Mouse (Mus musculus): ENCODE data around the gene Jtb. TPM values are rescaled to one million over a fixed set of nuclear protein-coding genes. Genes with fewer than 3 reads are reported as not detected.
A peak's percentile ranks its signal among the peaks of the same experiment; 100 is the strongest.

The Jtb gene
- total and polyA plus RNA-seq, 3 experiments, result 103 to 107 TPM; not detected in 1

DNA sequence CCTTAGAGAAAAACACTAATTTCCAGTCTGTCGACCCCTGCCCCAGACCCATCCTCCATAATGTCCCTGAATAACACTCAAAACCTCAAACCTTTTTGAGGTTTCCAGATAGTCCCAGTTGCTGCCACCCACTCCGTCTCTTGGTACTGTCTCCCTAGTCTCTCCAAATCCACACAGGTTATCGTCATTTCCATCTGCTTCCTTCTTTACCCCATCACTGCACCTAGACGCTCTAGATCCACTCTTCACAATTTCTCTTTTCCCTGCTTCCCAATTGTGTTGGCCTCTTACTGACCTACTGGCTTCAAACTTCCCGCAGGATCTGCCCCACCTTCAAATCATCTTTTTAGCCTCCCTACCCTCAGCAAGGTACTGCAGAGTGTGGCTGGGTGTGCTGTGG lies 10.3 kb upstream of the Jtb start (continued):
- no peak; the same call in 1 of the 2 replicates for TF ChIP-seq MXI1 (IDR thresholded peaks at IDR 0.05; ENCODE audit: low read depth, low read length)

DNA sequence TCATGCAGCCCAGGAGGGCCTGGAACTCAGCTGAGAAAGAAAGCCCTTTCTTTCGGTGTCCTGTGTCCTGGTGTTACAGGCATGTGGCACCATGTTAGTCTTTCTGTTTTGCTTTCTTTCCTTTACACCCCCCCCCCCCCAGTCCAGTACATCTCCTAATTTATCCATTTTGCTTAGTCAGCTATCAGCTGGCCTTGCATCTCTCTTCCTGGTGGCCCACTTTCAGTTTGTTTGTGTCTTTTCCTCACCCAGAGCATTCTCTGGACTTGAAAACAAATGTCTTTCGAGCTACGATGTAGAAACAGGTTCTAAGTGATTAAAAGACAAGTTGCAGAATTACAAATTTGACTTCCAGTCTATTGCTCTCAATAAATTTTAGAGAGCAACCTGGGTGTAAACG lies 8.9 kb upstream of the Jtb start:
- Histone ChIP-seq H3K27me3 (ENCODE audit: control insufficient read depth in 1 of 2, insufficient read depth in 2 of 2, low read length in 2 of 2) (no peaks in the 10 kb centered on the region), H3K27ac (ENCODE audit: control insufficient read depth, low read depth, low read length) (peak overlapping the region; percentile 32; the same call in 1 of the 2 replicates), H3K9ac (ENCODE audit: control insufficient read depth, low read depth, low read length, poor library complexity, severe bottlenecking) (peak overlapping the region; percentile 42), H3K9me3 (replicated peaks; ENCODE audit: insufficient read depth, low read length) (no peaks in the 10 kb centered on the region), H3K79me2 (ENCODE audit: control insufficient read depth, insufficient read depth, low read length, poor library complexity) (no peaks in the 10 kb centered on the region), H3K4me1 (ENCODE audit: control insufficient read depth in 1 of 2, insufficient read depth in 2 of 2, low read length in 2 of 2) (peaks cover 21 to 22% of the 10 kb centered on the region in 2 experiments), H3K36me3 (ENCODE audit: control insufficient read depth in 1 of 2, insufficient read depth in 2 of 2, low read length in 2 of 2) (peaks cover 0 to 18% of the 10 kb centered on the region in 2 experiments; a peak in 2 of 4 replicates), H3K4me3 (ENCODE audit: control insufficient read depth in 1 of 2, insufficient read depth in 1 of 2, low read depth in 2 of 2, low read length in 2 of 2) (peak overlapping the region in 1 of 2 experiments; percentile 23; a peak in 2 of 4 replicates)
- no peak for DNase-seq (ENCODE audit: low read depth, low spot score)
- TF ChIP-seq TAL1 (IDR thresholded peaks at IDR 0.05; ENCODE audit: low read length) (no peak), MAFK (IDR thresholded peaks at IDR 0.05; ENCODE audit: borderline replicate concordance, low read depth, low read length) (peak; percentile 89), RCOR1 (IDR thresholded peaks at IDR 0.05; ENCODE audit: low read depth, low read length) (no peak), MAX (IDR thresholded peaks at IDR 0.05; ENCODE audit: low read length) (no peak), GABPA (IDR thresholded peaks at IDR 0.05; ENCODE audit: low read depth, low read length) (no peak)

DNA sequence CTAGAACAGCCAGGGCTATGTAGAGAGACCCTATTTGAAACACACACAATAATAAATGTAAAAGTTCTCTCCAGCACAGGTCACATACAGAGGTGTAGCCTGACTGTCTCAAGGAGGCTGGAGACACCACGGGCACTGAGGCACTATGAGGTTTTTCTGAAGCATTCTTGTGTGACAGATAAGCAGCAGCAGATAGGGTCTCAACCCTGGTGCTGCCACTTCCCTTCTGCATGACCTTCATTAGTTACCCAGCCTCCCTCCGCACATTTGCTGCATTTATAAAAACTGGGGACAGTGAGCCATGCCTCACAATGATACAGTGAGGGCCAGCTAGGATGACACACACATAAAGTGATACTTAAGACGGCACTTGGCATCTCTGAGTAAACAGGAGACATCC lies 8.5 kb upstream of the Jtb start:
- Histone ChIP-seq H3K4me3 (ENCODE audit: control insufficient read depth in 1 of 2, insufficient read depth in 1 of 2, low read depth in 2 of 2, low read length in 2 of 2) (peak overlapping the region in 1 of 2 experiments; percentile 23; a peak in 2 of 4 replicates), H3K4me1 (ENCODE audit: control insufficient read depth in 1 of 2, insufficient read depth in 2 of 2, low read length in 2 of 2) (peaks cover 21 to 22% of the 10 kb centered on the region in 2 experiments), H3K27me3 (ENCODE audit: control insufficient read depth in 1 of 2, insufficient read depth in 2 of 2, low read length in 2 of 2) (no peaks in the 10 kb centered on the region), H3K9ac (ENCODE audit: control insufficient read depth, low read depth, low read length, poor library complexity, severe bottlenecking) (peak overlapping the region; percentile 42), H3K27ac (ENCODE audit: control insufficient read depth, low read depth, low read length) (peak overlapping the region; percentile 32; the same call in 1 of the 2 replicates), H3K9me3 (replicated peaks; ENCODE audit: insufficient read depth, low read length) (no peaks in the 10 kb centered on the region), H3K36me3 (ENCODE audit: control insufficient read depth in 1 of 2, insufficient read depth in 2 of 2, low read length in 2 of 2) (peaks cover 0 to 18% of the 10 kb centered on the region in 2 experiments; a peak in 2 of 4 replicates), H3K79me2 (ENCODE audit: control insufficient read depth, insufficient read depth, low read length, poor library complexity) (no peaks in the 10 kb centered on the region)
- TF ChIP-seq GATA1 (IDR thresholded peaks at IDR 0.05; ENCODE audit: low read depth, low read length), result peak; percentile 84
- no peak for TF ChIP-seq MXI1 (IDR thresholded peaks at IDR 0.05; ENCODE audit: low read depth, low read length)
- no peak for TF ChIP-seq MYC (IDR thresholded peaks at IDR 0.05; ENCODE audit: low read depth, low read length)
- TF ChIP-seq ZNF384 (IDR thresholded peaks at IDR 0.05; ENCODE audit: low read depth, low read length), result no peak
- TF ChIP-seq SMC3 (IDR thresholded peaks at IDR 0.05; ENCODE audit: low read depth, low read length), result 0 out of 2 replicates have a peak, but pooled peaks have one; percentile 12
- TF ChIP-seq ETS1 (IDR thresholded peaks at IDR 0.05; ENCODE audit: low read depth, low read length), result 0 out of 2 replicates have a peak, but pooled peaks have one; percentile 17
- no peak for TF ChIP-seq POLR2AphosphoS2 (IDR thresholded peaks at IDR 0.05; ENCODE audit: low read length)
- no peak for TF ChIP-seq ELF1 (IDR thresholded peaks at IDR 0.05; ENCODE audit: low read depth, low read length)
- TF ChIP-seq TCF12 (IDR thresholded peaks at IDR 0.05; ENCODE audit: low read depth, low read length), result 0 out of 2 replicates have a peak, but pooled peaks have one; percentile 32
- TF ChIP-seq RCOR1 (IDR thresholded peaks at IDR 0.05; ENCODE audit: low read depth, low read length), result peak; percentile 34; the same call in 1 of the 2 replicates
- TF ChIP-seq EP300 (IDR thresholded peaks at IDR 0.05; ENCODE audit: low read depth in 1 of 2, low read length in 2 of 2), result peak in 1 of 2 experiments; percentile 43; a peak in 2 of 4 replicates
- no peak; the same call in 1 of the 2 replicates for TF ChIP-seq SIN3A (IDR thresholded peaks at IDR 0.05; ENCODE audit: low read length)
- no peak for TF ChIP-seq ZKSCAN1 (IDR thresholded peaks at IDR 0.05; ENCODE audit: low read depth, low read length)
- DNase-seq (ENCODE audit: low read depth, low spot score), result peak; percentile 66
